Mouse (Mus musculus): ENCODE measurements around the gene Gm49393. TPM values are rescaled to one million over a fixed set of nuclear protein-coding genes. Genes with fewer than 3 reads are reported as not detected.

Gm49393 gene
- polyA plus RNA-seq, 1 experiment, result not detected

GRCm38 (mm10) chr13:60895406-60896160, 39.8 kb downstream of the Gm49393 start:
- DNase-seq, result no peak
- no peaks in the 10 kb centered on the region for H3K4me1 ChIP-seq (ENCODE audit: control insufficient read depth, insufficient read depth, low read length)
- TF ChIP-seq POLR2A (IDR thresholded peaks at IDR 0.05; ENCODE audit: borderline replicate concordance, insufficient read depth, low read length) (no peak), CTCF (IDR thresholded peaks at IDR 0.05; ENCODE audit: borderline replicate concordance, insufficient read depth, low read depth, low read length) (no peak)
- no peak overlapping the region for H3K27ac ChIP-seq (ENCODE audit: insufficient read depth, low read length)
- no peak overlapping the region for H3K4me3 ChIP-seq (replicated peaks; ENCODE audit: insufficient read depth, low read depth, low read length)
- H3K27me3 ChIP-seq (ENCODE audit: control insufficient read depth, insufficient read depth, low read length), result no peaks in the 10 kb centered on the region

- TF ChIP-seq POLR2A (IDR thresholded peaks at IDR 0.05; ENCODE audit: borderline replicate concordance, insufficient read depth, low read length) (no peak), CTCF (IDR thresholded peaks at IDR 0.05; ENCODE audit: borderline replicate concordance, insufficient read depth, low read depth, low read length) (no peak)
- no peak for DNase-seq
- no peaks in the 10 kb centered on the region for H3K4me1 ChIP-seq (ENCODE audit: control insufficient read depth, insufficient read depth, low read length)
- no peak overlapping the region for H3K27ac ChIP-seq (ENCODE audit: insufficient read depth, low read length)
- 95% methylated on average over 1 of the region's 1 CpGs for WGBS
- H3K4me3 ChIP-seq (replicated peaks; ENCODE audit: insufficient read depth, low read depth, low read length), result no peak overlapping the region
- H3K27me3 ChIP-seq (ENCODE audit: control insufficient read depth, insufficient read depth, low read length), result no peaks in the 10 kb centered on the region
These were observed 43.1 kb downstream of the Gm49393 start for GRCm38 (mm10) chr13:60892301-60892700.

- no peak within 1 kb of the TSS for H3K4me3 ChIP-seq (replicated peaks; ENCODE audit: insufficient read depth, low read depth, low read length)
- H3K27ac ChIP-seq (ENCODE audit: insufficient read depth, low read length), result no peak within 1 kb of the TSS
- no peak for TF ChIP-seq POLR2A (IDR thresholded peaks at IDR 0.05; ENCODE audit: borderline replicate concordance, insufficient read depth, low read length)
- TF ChIP-seq CTCF (IDR thresholded peaks at IDR 0.05; ENCODE audit: borderline replicate concordance, insufficient read depth, low read depth, low read length), result no peak
- no peaks in the 10 kb centered on the region for H3K4me1 ChIP-seq (ENCODE audit: control insufficient read depth, insufficient read depth, low read length)
- 61% methylated on average over 1 of the region's 1 CpGs for WGBS
- no peaks in the 10 kb centered on the region for H3K27me3 ChIP-seq (ENCODE audit: control insufficient read depth, insufficient read depth, low read length)
- DNase-seq, result no peak
These were observed 71.1 kb downstream of the Gm49393 start, which contains the start of gene 4930486L24Rik for GRCm38 (mm10) chr13:60864281-60864680. Gene 4930486L24Rik (minus strand): TSS chr13:60864475.

- no peak overlapping the region for H3K4me3 ChIP-seq (replicated peaks; ENCODE audit: insufficient read depth, low read depth, low read length)
- H3K27ac ChIP-seq (ENCODE audit: insufficient read depth, low read length), result no peak overlapping the region
- DNase-seq, result no peak
- H3K27me3 ChIP-seq (ENCODE audit: control insufficient read depth, insufficient read depth, low read length), result no peaks in the 10 kb centered on the region
- WGBS, result 77% methylated on average over 4 of the region's 4 CpGs
- TF ChIP-seq POLR2A (IDR thresholded peaks at IDR 0.05; ENCODE audit: borderline replicate concordance, insufficient read depth, low read length), result no peak
- TF ChIP-seq CTCF (IDR thresholded peaks at IDR 0.05; ENCODE audit: borderline replicate concordance, insufficient read depth, low read depth, low read length), result no peak
- H3K4me1 ChIP-seq (ENCODE audit: control insufficient read depth, insufficient read depth, low read length), result no peaks in the 10 kb centered on the region
These were observed 86.9 kb downstream of the Gm49393 start for GRCm38 (mm10) chr13:60848241-60849120.

- no peaks in the 10 kb centered on the region for H3K4me1 ChIP-seq (ENCODE audit: control insufficient read depth, insufficient read depth, low read length)
- TF ChIP-seq CTCF (IDR thresholded peaks at IDR 0.05; ENCODE audit: borderline replicate concordance, insufficient read depth, low read depth, low read length), result no peak
- TF ChIP-seq POLR2A (IDR thresholded peaks at IDR 0.05; ENCODE audit: borderline replicate concordance, insufficient read depth, low read length), result no peak
- 46% methylated on average over 8 of the region's 8 CpGs for WGBS
- H3K4me3 ChIP-seq (replicated peaks; ENCODE audit: insufficient read depth, low read depth, low read length), result no peak overlapping the region
- H3K27me3 ChIP-seq (ENCODE audit: control insufficient read depth, insufficient read depth, low read length), result no peaks in the 10 kb centered on the region
- H3K27ac ChIP-seq (ENCODE audit: insufficient read depth, low read length), result no peak overlapping the region
- no peak for DNase-seq
These were observed 92.2 kb downstream of the Gm49393 start for GRCm38 (mm10) chr13:60843153-60843552.

GRCm38 (mm10) chr13:60842703-60843102, 92.7 kb downstream of the Gm49393 start:
- no peak for TF ChIP-seq CTCF (IDR thresholded peaks at IDR 0.05; ENCODE audit: borderline replicate concordance, insufficient read depth, low read depth, low read length)
- TF ChIP-seq POLR2A (IDR thresholded peaks at IDR 0.05; ENCODE audit: borderline replicate concordance, insufficient read depth, low read length), result no peak
- no peak overlapping the region for H3K27ac ChIP-seq (ENCODE audit: insufficient read depth, low read length)
- no peaks in the 10 kb centered on the region for H3K27me3 ChIP-seq (ENCODE audit: control insufficient read depth, insufficient read depth, low read length)
- DNase-seq, result no peak
- 65% methylated on average over 6 of the region's 6 CpGs for WGBS
- no peaks in the 10 kb centered on the region for H3K4me1 ChIP-seq (ENCODE audit: control insufficient read depth, insufficient read depth, low read length)
- no peak overlapping the region for H3K4me3 ChIP-seq (replicated peaks; ENCODE audit: insufficient read depth, low read depth, low read length)

- H3K27ac ChIP-seq (ENCODE audit: insufficient read depth, low read length), result no peak overlapping the region
These were observed 96.0 kb downstream of the Gm49393 start for GRCm38 (mm10) chr13:60839353-60839902.

More at GRCm38 (mm10) chr13:60839353-60839902, 96.0 kb downstream of the Gm49393 start:
- no peak overlapping the region for H3K4me3 ChIP-seq (replicated peaks; ENCODE audit: insufficient read depth, low read depth, low read length)
- TF ChIP-seq CTCF (IDR thresholded peaks at IDR 0.05; ENCODE audit: borderline replicate concordance, insufficient read depth, low read depth, low read length), result no peak
- TF ChIP-seq POLR2A (IDR thresholded peaks at IDR 0.05; ENCODE audit: borderline replicate concordance, insufficient read depth, low read length), result no peak
- no peak for DNase-seq
- 63% methylated on average over 2 of the region's 2 CpGs for WGBS
- H3K27me3 ChIP-seq (ENCODE audit: control insufficient read depth, insufficient read depth, low read length), result no peaks in the 10 kb centered on the region
- no peaks in the 10 kb centered on the region for H3K4me1 ChIP-seq (ENCODE audit: control insufficient read depth, insufficient read depth, low read length)
